Mouse (Mus musculus) midbrain, postnatal 0 days (tissue): ENCODE results near the gene Klf7. TPM values are rescaled to one million over a fixed set of nuclear protein-coding genes. Genes with fewer than 3 reads are reported as not detected.

Experiments
- ATAC-seq: fragments of 200-750 bp; cut with Nextera tagmentation; 2 replicates; pipeline ENCODE4 v1.8.0; 2017; ENCODE audit warnings: moderate number of reproducible peaks, mild to moderate bottlenecking, moderate TSS enrichment, moderate library complexity; ENCODE audit not compliant: low FRiP score
- DNase-seq: peaks from one replicate; pipeline ENCODE4 v3.0.0-alpha.2; 2015; ENCODE audit warnings: low spot score
- H3K27ac ChIP-seq: fragments of 300-500 bp; sonication (generic); 2 replicates; pipeline ENCODE4 v1.5.1; 2014; ENCODE audit warnings: low read depth, mild to moderate bottlenecking, low read length, mixed read lengths
- H3K27me3 ChIP-seq: fragments of 300-500 bp; sonication (generic); 2 replicates; pipeline ENCODE4 v1.6.1; 2014; ENCODE audit warnings: low read length, control low read depth, mixed read lengths; ENCODE audit not compliant: insufficient read depth
- H3K36me3 ChIP-seq: fragments of 300-500 bp; sonication (generic); 2 replicates; pipeline ENCODE4 v1.6.1; 2014; ENCODE audit warnings: low read length, control low read depth, mixed read lengths; ENCODE audit not compliant: insufficient read depth
- H3K4me1 ChIP-seq: fragments of 300-500 bp; sonication (generic); 2 replicates; pipeline ENCODE4 v1.6.1; 2014; ENCODE audit warnings: mild to moderate bottlenecking, control low read depth, antibody characterized with exemption, low read length, mixed read lengths; ENCODE audit not compliant: insufficient read depth
- H3K4me2 ChIP-seq: fragments of 300-500 bp; sonication (generic); 2 replicates; pipeline ENCODE4 v1.6.1; 2014; ENCODE audit warnings: low read depth, mild to moderate bottlenecking, low read length, mixed read lengths; ENCODE audit not compliant: poor library complexity, severe bottlenecking
- H3K4me3 ChIP-seq: fragments of 300-500 bp; sonication (generic); 2 replicates; pipeline ENCODE4 v1.5.1; 2014; ENCODE audit warnings: low read depth, mild to moderate bottlenecking, low read length, moderate library complexity
- H3K9ac ChIP-seq: fragments of 300-500 bp; sonication (generic); replicated peaks from 2 replicates; pipeline ENCODE4 v1.6.1; 2014; ENCODE audit warnings: mild to moderate bottlenecking, low read length, moderate library complexity, mixed read lengths; ENCODE audit not compliant: poor library complexity, severe bottlenecking
- H3K9me3 ChIP-seq: fragments of 300-500 bp; sonication (generic); 2 replicates; pipeline ENCODE4 v1.6.1; 2016; ENCODE audit warnings: low read length, control low read depth
- CTCF ChIP-seq: IDR thresholded peaks from 2 replicates; pipeline ENCODE4 v1.5.1; 2016; ENCODE audit warnings: antibody characterized with exemption, mild to moderate bottlenecking
- WGBS: fragments of 180-500 bp; shearing (Covaris S2); extraction: QIAGEN DNeasy Blood & Tissue Kit; methylation state at CpG from one replicate; pipeline ENCODE4 v1.1.7; 2014; 5-methylcytosine and 5-hydroxymethylcytosine counted together
- polyA plus RNA-seq: library from polyadenylated mRNA; unstranded; fragments of >200 nt; fragmentation: Nextera tagmentation; extraction: Ambion mirVana; gene quantifications from 2 replicates; pipeline ENCODE4 v1.2.1, GENCODE M21; 2015
- total RNA-seq: library from RNA; depleted of rRNA; stranded (reverse); fragments of >200 nt; gene quantifications from 2 replicates; pipeline ENCODE4 v1.2.3, GENCODE M21; 2014

Gene Klf7
- total and polyA plus RNA-seq, 2 experiments from 2014 or later = 59.9 to 138 TPM

- DNase-seq = no peak
Measured at GRCm38 (mm10) chr1:64003525-64004291, 118.4 kb downstream of the Klf7 start.

DNA sequence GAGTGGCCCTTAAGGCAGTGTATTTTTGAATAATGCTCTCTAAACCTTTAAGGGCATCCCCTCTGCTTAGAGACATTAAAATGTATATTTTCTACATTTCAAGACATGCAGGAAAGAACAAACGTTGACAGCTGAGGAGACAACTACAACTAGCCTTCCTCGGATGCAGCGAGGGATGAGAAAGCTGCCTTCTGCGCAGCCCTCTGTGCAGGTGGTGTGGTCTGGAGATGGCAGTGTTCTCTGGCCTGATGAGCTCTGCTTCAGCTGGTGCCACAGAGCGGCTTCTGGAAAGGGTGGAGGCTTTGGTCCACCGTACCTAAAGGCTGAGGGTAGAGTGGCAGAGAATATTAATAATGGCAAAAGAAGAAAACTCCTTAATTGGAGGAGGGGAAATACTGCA, 120.0 kb downstream of the Klf7 start:
- TF ChIP-seq CTCF = no peak
- Histone ChIP-seq H3K27me3 (no peaks in the 10 kb centered on the region), H3K4me3 (no peak overlapping the region), H3K36me3 (no peaks in the 10 kb centered on the region), H3K4me2 (no peak overlapping the region), H3K27ac (no peak overlapping the region), H3K4me1 (0 out of 2 replicates have a peak, but pooled peaks cover 3% of the 10 kb centered on the region), H3K9ac (no peak overlapping the region), H3K9me3 (no peaks in the 10 kb centered on the region)
- ATAC-seq = no peak
- DNase-seq = no peak
- 91% methylated on average over 6 of the region's 6 CpGs for WGBS

More at GRCm38 (mm10) chr1:64003525-64004291, 118.4 kb downstream of the Klf7 start:
- Histone ChIP-seq H3K4me1 (0 out of 2 replicates have a peak, but pooled peaks cover 3% of the 10 kb centered on the region), H3K27ac (no peak overlapping the region; the same call in 1 of the 2 replicates), H3K9me3 (no peaks in the 10 kb centered on the region), H3K4me2 (no peak overlapping the region), H3K4me3 (no peak overlapping the region), H3K36me3 (no peaks in the 10 kb centered on the region), H3K9ac (no peak overlapping the region), H3K27me3 (no peaks in the 10 kb centered on the region)
- ATAC-seq = no peak
- 21% methylated on average over 9 of the region's 9 CpGs for WGBS
- no peak for TF ChIP-seq CTCF

- no peak overlapping the region for H3K9ac ChIP-seq
- DNase-seq (no peak), ATAC-seq (no peak)
- H3K4me2 ChIP-seq = no peak overlapping the region
- H3K27ac ChIP-seq = no peak overlapping the region
- no peak overlapping the region for H3K4me3 ChIP-seq
- H3K4me1 ChIP-seq = 0 out of 2 replicates have a peak, but pooled peaks cover 3% of the 10 kb centered on the region
- no peak for TF ChIP-seq CTCF
- H3K27me3 ChIP-seq = no peaks in the 10 kb centered on the region
- H3K36me3 ChIP-seq = no peaks in the 10 kb centered on the region
- WGBS = 87% methylated on average over 2 of the region's 2 CpGs
- H3K9me3 ChIP-seq = no peaks in the 10 kb centered on the region
Measured at GRCm38 (mm10) chr1:64000597-64000996, 121.5 kb downstream of the Klf7 start.

DNA sequence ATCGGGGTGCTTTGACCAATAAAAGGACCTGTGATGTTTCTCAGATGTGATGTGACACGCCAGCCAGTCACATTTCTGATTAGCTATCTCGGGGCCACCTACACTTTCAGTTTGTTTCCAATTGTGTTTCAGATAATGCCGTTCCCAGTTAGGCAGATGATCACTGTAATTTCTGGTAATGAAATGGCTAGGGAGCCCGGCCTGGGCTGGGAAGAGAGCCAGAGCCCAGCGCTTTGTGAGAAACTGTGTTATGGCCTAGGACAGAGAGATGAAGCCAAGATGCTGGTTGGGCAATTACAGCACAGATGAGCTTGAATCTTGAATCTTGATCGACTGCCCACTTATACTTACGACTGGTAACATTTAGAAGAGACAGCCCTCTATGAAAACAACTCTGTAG, 122.6 kb downstream of the Klf7 start:
- H3K9ac ChIP-seq = no peak overlapping the region
- H3K36me3 ChIP-seq = no peaks in the 10 kb centered on the region
- 84% methylated on average over 8 of the region's 8 CpGs for WGBS
- H3K27ac ChIP-seq = no peak overlapping the region
- TF ChIP-seq CTCF = no peak
- ATAC-seq (no peak), DNase-seq (peak; percentile 54)
- no peak overlapping the region for H3K4me2 ChIP-seq
- H3K4me3 ChIP-seq = no peak overlapping the region
- H3K9me3 ChIP-seq = no peaks in the 10 kb centered on the region
- no peaks in the 10 kb centered on the region for H3K27me3 ChIP-seq
- 0 out of 2 replicates have a peak, but pooled peaks cover 10% of the 10 kb centered on the region for H3K4me1 ChIP-seq

- ATAC-seq (no peak), DNase-seq (no peak)
- H3K9me3 ChIP-seq = no peaks in the 10 kb centered on the region
- 0 out of 2 replicates have a peak, but pooled peaks cover 10% of the 10 kb centered on the region for H3K4me1 ChIP-seq
- H3K9ac ChIP-seq = no peak overlapping the region
- 77% methylated on average over 4 of the region's 4 CpGs for WGBS
- no peak overlapping the region for H3K4me3 ChIP-seq
- TF ChIP-seq CTCF = no peak
- H3K27me3 ChIP-seq = no peaks in the 10 kb centered on the region
- no peaks in the 10 kb centered on the region for H3K36me3 ChIP-seq
- no peak overlapping the region for H3K4me2 ChIP-seq
- H3K27ac ChIP-seq = no peak overlapping the region
Measured at GRCm38 (mm10) chr1:63998901-63999300, 123.2 kb downstream of the Klf7 start.

- DNase-seq = no peak
- WGBS = 73% methylated on average over 2 of the region's 2 CpGs
- H3K36me3 ChIP-seq = no peaks in the 10 kb centered on the region
Measured at GRCm38 (mm10) chr1:63998139-63998538, 123.9 kb downstream of the Klf7 start.

More at GRCm38 (mm10) chr1:63998139-63998538, 123.9 kb downstream of the Klf7 start:
- H3K27ac ChIP-seq = no peak overlapping the region
- H3K4me1 ChIP-seq = 0 out of 2 replicates have a peak, but pooled peaks cover 8% of the 10 kb centered on the region
- no peak for ATAC-seq
- H3K9me3 ChIP-seq = no peaks in the 10 kb centered on the region
- peak; percentile 14; the same call in 1 of the 2 replicates for TF ChIP-seq CTCF
- H3K4me3 ChIP-seq = no peak overlapping the region
- H3K27me3 ChIP-seq = no peaks in the 10 kb centered on the region
- H3K4me2 ChIP-seq = no peak overlapping the region
- H3K9ac ChIP-seq = no peak overlapping the region
